In the genomic region with DNA sequence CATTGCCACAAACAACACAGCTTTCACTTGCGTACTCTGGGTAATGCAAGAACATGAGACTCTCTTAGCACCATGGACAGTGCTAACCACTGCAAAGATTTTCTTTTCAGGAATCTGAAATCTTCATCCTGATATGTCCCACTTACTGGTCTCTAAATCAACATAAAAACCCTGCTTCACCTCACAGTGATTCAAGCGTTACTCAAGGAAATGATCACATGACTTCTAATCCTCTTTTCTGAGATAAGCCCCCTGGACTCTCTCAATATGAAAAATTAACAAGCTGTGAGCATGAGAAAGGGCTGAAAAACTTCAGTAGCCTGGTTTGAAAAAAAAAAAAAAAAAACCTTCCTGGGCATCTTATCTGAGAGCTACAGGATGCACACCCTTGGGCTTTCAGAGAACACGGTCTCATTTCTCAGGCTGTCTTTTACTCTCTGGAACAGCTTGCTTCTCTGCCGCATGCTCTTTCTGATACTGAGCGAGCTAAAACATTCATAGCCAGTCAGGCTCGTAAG, we compare ENCODE assay signal across 11 mouse cellular contexts.
DNase-seq lines count a peak whose midpoint lies in the region; ATAC-seq and TF ChIP-seq lines count a peak whose summit lies in the region.
"Had no signal": no experiment of that assay in that cellular context is flagged by ENCODE, and none has a peak within 500 bp of the region (broad histone marks: within the 10 kb centered on the region; RNA-seq: fewer than 3 reads in every experiment).

No protein-coding gene starts in this region.

- 0 out of 2 replicates have a peak overlapping the region, but pooled peaks have one; percentile 15 for H3K27ac ChIP-seq in forebrain, postnatal 0 days (ENCODE audit: low read depth, low read length)
- H3K27ac ChIP-seq in forebrain, embryonic 14.5 days (ENCODE audit: low read depth, low read length) = no peak overlapping the region
- H3K27ac ChIP-seq in left cerebral cortex, adult 2 months = no peak overlapping the region
- H3K27ac ChIP-seq: forebrain, embryonic 13.5 days; limb, embryonic 15.5 days had no signal

- H3K4me1 ChIP-seq in forebrain, postnatal 0 days (ENCODE audit: insufficient read depth) = no peaks in the 10 kb centered on the region
- H3K4me1 ChIP-seq in forebrain, embryonic 14.5 days (ENCODE audit: control insufficient read depth, insufficient read depth, low read length) = no peaks in the 10 kb centered on the region
- H3K4me1 ChIP-seq in G1E (ENCODE audit: insufficient read depth, low read depth, low read length) = peaks cover 65% of the 10 kb centered on the region
- H3K4me1 ChIP-seq in erythroblast, embryonic 14.5 days (ENCODE audit: control insufficient read depth) = peaks cover 96% of the 10 kb centered on the region
- H3K4me1 ChIP-seq: forebrain, embryonic 13.5 days; limb, embryonic 15.5 days had no signal

- WGBS in forebrain, postnatal 0 days = 52% methylated on average over 6 of the region's 6 CpGs
- 58% methylated on average over 6 of the region's 6 CpGs for WGBS in forebrain, embryonic 14.5 days

- no peaks in the 10 kb centered on the region for H3K27me3 ChIP-seq in forebrain, postnatal 0 days (ENCODE audit: insufficient read depth, low read length)
- no peaks in the 10 kb centered on the region for H3K27me3 ChIP-seq in forebrain, embryonic 14.5 days (replicated peaks; ENCODE audit: control insufficient read depth, insufficient read depth, low read length)
- H3K27me3 ChIP-seq in G1E (ENCODE audit: insufficient read depth, low read length) = no peaks in the 10 kb centered on the region
- H3K27me3 ChIP-seq in erythroblast, embryonic 14.5 days (ENCODE audit: control insufficient read depth) = no peaks in the 10 kb centered on the region
- H3K27me3 ChIP-seq: forebrain, embryonic 13.5 days; limb, embryonic 15.5 days had no signal

- intact Hi-C loops in left cerebral cortex, adult 2 months (cut with DNase I) = no loop called here

- H3K36me3 ChIP-seq in forebrain, postnatal 0 days (ENCODE audit: insufficient read depth) = no peaks in the 10 kb centered on the region; the same call in 1 of the 2 replicates
- H3K36me3 ChIP-seq in forebrain, embryonic 14.5 days (ENCODE audit: control insufficient read depth, insufficient read depth, low read length) = no peaks in the 10 kb centered on the region
- H3K36me3 ChIP-seq in G1E (replicated peaks) = peaks cover 28% of the 10 kb centered on the region
- H3K36me3 ChIP-seq in erythroblast, embryonic 14.5 days (ENCODE audit: control insufficient read depth) = peaks cover 25% of the 10 kb centered on the region
- H3K36me3 ChIP-seq: limb, embryonic 15.5 days had no signal

- peak; percentile 60 for ATAC-seq in forebrain, postnatal 0 days
- no peak for ATAC-seq in forebrain, embryonic 14.5 days
- peak; percentile 74 for ATAC-seq in G1E (ENCODE audit: extremely low read depth, insufficient number of reproducible peaks, low FRiP score, poor library complexity, severe bottlenecking)
- ATAC-seq: forebrain, embryonic 13.5 days had no signal

- no peaks in the 10 kb centered on the region for H3K9me3 ChIP-seq in forebrain, postnatal 0 days (ENCODE audit: low read length)
- no peaks in the 10 kb centered on the region for H3K9me3 ChIP-seq in forebrain, embryonic 14.5 days (replicated peaks; ENCODE audit: control insufficient read depth, low read length)
- no peaks in the 10 kb centered on the region for H3K9me3 ChIP-seq in G1E (replicated peaks)
- H3K9me3 ChIP-seq in erythroblast, embryonic 14.5 days (ENCODE audit: control insufficient read depth, low read length) = no peaks in the 10 kb centered on the region
- H3K9me3 ChIP-seq: forebrain, embryonic 13.5 days; limb, embryonic 15.5 days had no signal

- DNase-seq in forebrain, postnatal 0 days = peak; percentile 16
- DNase-seq in forebrain, embryonic 14.5 days (ENCODE audit: low spot score) = no peak
- peak; percentile 18 for DNase-seq in G1E (ENCODE audit: low spot score)
- DNase-seq in mesoderm, embryonic 11.5 days (ENCODE audit: low read depth, low spot score) = peak; percentile 28
- no peak for DNase-seq in kidney, postnatal 10 days
- no peak for DNase-seq in adrenal gland, postnatal 4 days (ENCODE audit: low spot score in 2 of 2)
- DNase-seq in left cerebral cortex, adult 2 months (ENCODE audit: extremely low spot score in 1 of 2, low spot score in 2 of 2) = no peak
- DNase-seq: heart, postnatal 10 days had no signal

- TF ChIP-seq CTCF in forebrain, postnatal 0 days (IDR thresholded peaks at IDR 0.05; ENCODE audit: low read depth) = no peak
- TF ChIP-seq CTCF in G1E (IDR thresholded peaks at IDR 0.05; ENCODE audit: low read depth, low read length) = no peak
- no peak for TF ChIP-seq CTCF in left cerebral cortex, adult 2 months (IDR thresholded peaks at IDR 0.05)

- no peak overlapping the region for H3K4me3 ChIP-seq in forebrain, postnatal 0 days (ENCODE audit: low read depth, low read length)
- H3K4me3 ChIP-seq in forebrain, embryonic 14.5 days (ENCODE audit: low read depth, low read length) = no peak overlapping the region
- no peak overlapping the region for H3K4me3 ChIP-seq in G1E (ENCODE audit: low read depth, low read length)
- H3K4me3 ChIP-seq in erythroblast, embryonic 14.5 days (replicated peaks) = peak overlapping the region; percentile 46
- no peak overlapping the region for H3K4me3 ChIP-seq in left cerebral cortex, adult 2 months
- H3K4me3 ChIP-seq: forebrain, embryonic 13.5 days; limb, embryonic 15.5 days had no signal

- H3K9ac ChIP-seq in forebrain, postnatal 0 days = no peak overlapping the region
- H3K9ac ChIP-seq in forebrain, embryonic 14.5 days (ENCODE audit: low read length) = no peak overlapping the region
- H3K9ac ChIP-seq: forebrain, embryonic 13.5 days; limb, embryonic 15.5 days had no signal

- no peak overlapping the region for H3K4me2 ChIP-seq in forebrain, postnatal 0 days (ENCODE audit: low read depth)
- H3K4me2 ChIP-seq in forebrain, embryonic 14.5 days (ENCODE audit: low read length) = no peak overlapping the region
- H3K4me2 ChIP-seq: forebrain, embryonic 13.5 days; limb, embryonic 15.5 days had no signal

Comparison
In these comparisons a context has a peak if more than half of its experiments do, and no peak if none do; other contexts are left out.
1. DNase-seq: peak in forebrain, postnatal 0 days (single experiment), G1E (single experiment) and mesoderm, embryonic 11.5 days (single experiment); none in forebrain, embryonic 14.5 days (single experiment), kidney, postnatal 10 days (single experiment), adrenal gland, postnatal 4 days (0 of 2) and left cerebral cortex, adult 2 months (0 of 2).